Mouse (Mus musculus) cortical plate, adult 2 months (tissue): ENCODE data around the gene Tpgs1. TPM values are rescaled to one million over a fixed set of nuclear protein-coding genes. Genes with fewer than 3 reads are reported as not detected.

Experiments used
- H3K27ac ChIP-seq: fragments of 200-500 bp; 2 replicates; pipeline ENCODE4 v1.5.1; 2012; ENCODE audit warnings: low read length, control low read depth, inconsistent platforms; ENCODE audit not compliant: insufficient read depth
- H3K4me1 ChIP-seq: fragments of 200-500 bp; 2 replicates; pipeline ENCODE4 v1.6.1; 2011; ENCODE audit warnings: low read length; ENCODE audit not compliant: control insufficient read depth, insufficient read depth
- H3K4me3 ChIP-seq: fragments of 200-500 bp; 2 replicates; pipeline ENCODE4 v1.5.1; 2011; ENCODE audit warnings: mild to moderate bottlenecking, low read length, control low read depth; ENCODE audit not compliant: insufficient read depth
- CTCF ChIP-seq: fragments of 200-500 bp; IDR thresholded peaks from 2 replicates; pipeline ENCODE4 v1.5.1; 2011; ENCODE audit warnings: mild to moderate bottlenecking, control low read depth, low read length; ENCODE audit not compliant: insufficient read depth; ENCODE audit errors: extremely low read depth
- POLR2A ChIP-seq: fragments of 200-500 bp; IDR thresholded peaks from 2 replicates; pipeline ENCODE4 v1.6.1; 2011; ENCODE audit warnings: mild to moderate bottlenecking, low read length, control low read depth; ENCODE audit not compliant: insufficient read depth; ENCODE audit errors: extremely low read depth
- polyA plus RNA-seq: library from polyadenylated mRNA; depleted of rRNA; stranded (reverse); fragments of >200 nt; gene quantifications from 2 replicates; pipeline ENCODE4 v1.2.3, GENCODE M21; 2012; rRNA removed

Gene Tpgs1
- polyA plus RNA-seq, 1 experiment, result 87.5 TPM

DNA sequence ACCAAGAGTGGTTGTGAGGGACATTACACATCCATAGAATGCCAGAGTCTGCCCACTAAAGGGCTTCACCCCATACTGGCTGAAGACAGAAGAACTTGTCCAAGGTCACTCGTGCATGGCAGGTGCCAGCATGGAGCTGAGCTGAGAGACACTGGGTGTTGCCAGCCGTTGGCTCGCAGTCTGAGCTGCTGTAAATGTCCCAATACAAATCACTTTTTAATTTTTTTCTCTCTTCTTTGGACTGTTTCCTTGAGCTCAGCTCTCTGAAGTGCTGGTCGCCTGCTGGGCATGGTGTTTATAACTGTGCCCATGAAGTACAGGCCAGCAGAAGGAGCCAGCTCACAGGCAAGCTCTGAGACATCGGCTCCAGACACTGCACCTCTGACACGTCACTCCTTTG is 53.9 kb downstream of the Tpgs1 start:
- Histone ChIP-seq H3K4me3 (no peak overlapping the region), H3K4me1 (peaks cover 8% of the 10 kb centered on the region; the same call in 1 of the 2 replicates), H3K27ac (no peak overlapping the region)
- no peak for TF ChIP-seq POLR2A
- no peak for TF ChIP-seq CTCF

DNA sequence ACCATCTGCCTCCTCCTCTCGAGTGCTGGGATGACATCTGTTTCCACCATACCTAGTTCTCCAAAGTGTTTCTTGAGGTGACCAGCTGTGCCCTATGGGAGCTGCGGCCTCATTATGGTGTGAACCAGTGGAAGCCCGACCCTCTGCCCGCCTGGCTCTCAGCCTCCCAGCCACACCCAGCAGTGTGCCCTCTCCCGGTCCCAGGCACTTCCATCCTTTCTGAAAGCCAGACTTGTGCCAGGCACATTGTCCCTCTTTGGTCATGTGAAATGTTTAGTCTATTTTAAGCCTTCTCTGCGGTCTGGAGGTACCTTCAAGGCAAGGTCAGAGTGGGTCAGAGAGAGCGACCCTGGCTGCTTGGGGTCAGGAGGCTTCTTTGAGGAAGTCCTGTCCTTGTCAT is 54.5 kb downstream of the Tpgs1 start:
- TF ChIP-seq CTCF (no peak), POLR2A (no peak)
- H3K4me1 ChIP-seq, result peaks cover 6% of the 10 kb centered on the region; the same call in 1 of the 2 replicates
- no peak overlapping the region for H3K27ac ChIP-seq
- H3K4me3 ChIP-seq, result no peak overlapping the region

Other genes starting within 250 kb of the Tpgs1 start
- not detected in 2 replicates for gene Vmn2r83, start 200.6 kb upstream of the Tpgs1 start, polyA plus RNA-seq
- gene Plpp2, start 135.6 kb upstream of the Tpgs1 start, polyA plus RNA-seq, result 3.4 and 3.6 TPM in 2 replicates
- 78.3 and 79.6 TPM in 2 replicates for gene Mier2, start 114.2 kb upstream of the Tpgs1 start, polyA plus RNA-seq
- gene Theg, start 82.0 kb upstream of the Tpgs1 start, polyA plus RNA-seq, result 1.9 and 2.6 TPM in 2 replicates
- 12.4 and 13.3 TPM in 2 replicates for gene C2cd4c, start 55.3 kb upstream of the Tpgs1 start, polyA plus RNA-seq
- 56.2 and 65.5 TPM in 2 replicates for gene Shc2, start 31.5 kb upstream of the Tpgs1 start, polyA plus RNA-seq
- 0.15 and 0.17 TPM in 2 replicates for gene Odf3l2, start 23.6 kb upstream of the Tpgs1 start, polyA plus RNA-seq
- not detected in 2 replicates for gene Madcam1, start 4.8 kb upstream of the Tpgs1 start, polyA plus RNA-seq
- 110 TPM in 2 replicates for gene Cdc34, start 12.8 kb downstream of the Tpgs1 start, polyA plus RNA-seq
- gene Gzmm, start 19.7 kb downstream of the Tpgs1 start, polyA plus RNA-seq, result 1.1 and 1.4 TPM in 2 replicates
- 1,018 and 1,074 TPM in 2 replicates for gene Bsg, start 35.1 kb downstream of the Tpgs1 start, polyA plus RNA-seq
- 123 and 128 TPM in 2 replicates for gene Hcn2, start 47.3 kb downstream of the Tpgs1 start, polyA plus RNA-seq
- 51.6 and 54.9 TPM in 2 replicates for gene Polrmt, start 77.2 kb downstream of the Tpgs1 start, polyA plus RNA-seq
- 6.5 and 9.7 TPM in 2 replicates for gene Fgf22, start 85.7 kb downstream of the Tpgs1 start, polyA plus RNA-seq
- 157 TPM in 2 replicates for gene Rnf126, start 97.6 kb downstream of the Tpgs1 start, polyA plus RNA-seq
- gene Fstl3, start 107.9 kb downstream of the Tpgs1 start, polyA plus RNA-seq, result 5.7 and 5.9 TPM in 2 replicates
- gene Prss57, start 121.6 kb downstream of the Tpgs1 start, polyA plus RNA-seq, result 1.4 and 2.1 TPM in 2 replicates
- 294 and 331 TPM in 2 replicates for gene Palm, start 124.2 kb downstream of the Tpgs1 start, polyA plus RNA-seq
- gene Misp, start 151.6 kb downstream of the Tpgs1 start, polyA plus RNA-seq, result 0.13 and 0.21 TPM in 2 replicates
- gene Ptbp1, start 185.1 kb downstream of the Tpgs1 start, polyA plus RNA-seq, result 53.3 and 54.1 TPM in 2 replicates
- 4.3 and 5.2 TPM in 2 replicates for gene Prtn3, start 205.1 kb downstream of the Tpgs1 start, polyA plus RNA-seq
- gene Plppr3, start 205.3 kb downstream of the Tpgs1 start, polyA plus RNA-seq, result 79.9 and 80.5 TPM in 2 replicates
- not detected in 2 replicates for gene Elane, start 216.9 kb downstream of the Tpgs1 start, polyA plus RNA-seq
- gene Cfd, start 221.5 kb downstream of the Tpgs1 start, polyA plus RNA-seq, result 0.40 and 1.6 TPM in 2 replicates
- gene Med16, start 239.6 kb downstream of the Tpgs1 start, polyA plus RNA-seq, result 64.8 and 68.2 TPM in 2 replicates
- gene Gm26602, start 241.5 kb downstream of the Tpgs1 start, polyA plus RNA-seq, result not detected in 2 replicates
- gene Kiss1r, start 247.6 kb downstream of the Tpgs1 start, polyA plus RNA-seq, result 12.1 and 12.5 TPM in 2 replicates